Mouse (Mus musculus) MEL (cell line): ENCODE data around the gene Slc35g1. TPM values are rescaled to one million over a fixed set of nuclear protein-coding genes. Genes with fewer than 3 reads are reported as not detected.

Experiments used
- DNase-seq: peaks from one replicate; pipeline ENCODE4 v3.0.0; 2011; ENCODE audit warnings: low read depth, low spot score
- H3K27ac ChIP-seq: 2 replicates; pipeline ENCODE4 v1.5.1; 2012; ENCODE audit warnings: low read depth, mild to moderate bottlenecking, control low read depth, low read length, moderate library complexity; ENCODE audit not compliant: control insufficient read depth
- H3K27me3 ChIP-seq, 2 experiments: fragments of 150-350 bp in 1 of 2; sonication (generic) in 1 of 2; 2 replicates each; pipeline ENCODE4 v1.6.1; 2012; ENCODE audit warnings: low read length in 2 of 2, mild to moderate bottlenecking in 2 of 2, improper control_type of control experiment in 1 of 2, moderate library complexity in 1 of 2; ENCODE audit not compliant: insufficient read depth in 2 of 2, control insufficient read depth in 1 of 2
- H3K36me3 ChIP-seq, 2 experiments: 2 replicates each; pipeline ENCODE4 v1.6.1; 2012 to 2014; ENCODE audit warnings: low read length in 2 of 2, improper control_type of control experiment in 1 of 2, inconsistent platforms in 1 of 2, mild to moderate bottlenecking in 1 of 2; ENCODE audit not compliant: insufficient read depth in 2 of 2, control insufficient read depth in 1 of 2
- H3K4me1 ChIP-seq, 2 experiments: fragments of 150-350 bp in 1 of 2; sonication (generic) in 1 of 2; 2 replicates each; pipeline ENCODE4 v1.6.1; 2012; ENCODE audit warnings: low read length in 2 of 2, improper control_type of control experiment in 1 of 2, mild to moderate bottlenecking in 1 of 2; ENCODE audit not compliant: insufficient read depth in 2 of 2, control insufficient read depth in 1 of 2
- H3K4me3 ChIP-seq, 2 experiments: fragments of 150-350 bp in 1 of 2; sonication (generic) in 1 of 2; 2 replicates each; pipeline ENCODE4 v1.5.1; 2012; ENCODE audit warnings: low read depth in 2 of 2, low read length in 2 of 2, mild to moderate bottlenecking in 2 of 2, moderate library complexity in 2 of 2, control low read depth in 1 of 2, improper control_type of control experiment in 1 of 2; ENCODE audit not compliant: control insufficient read depth in 1 of 2, insufficient read depth in 1 of 2
- H3K79me2 ChIP-seq: 2 replicates; pipeline ENCODE4 v1.6.1; 2012; ENCODE audit warnings: mild to moderate bottlenecking, low read length, moderate library complexity; ENCODE audit not compliant: control insufficient read depth, poor library complexity, insufficient read depth
- H3K9ac ChIP-seq: 2 replicates; pipeline ENCODE4 v1.6.1; 2012; ENCODE audit warnings: low read depth, mild to moderate bottlenecking, control low read depth, low read length, moderate library complexity; ENCODE audit not compliant: control insufficient read depth, poor library complexity, severe bottlenecking
- H3K9me3 ChIP-seq: fragments of 150-350 bp; sonication (generic); replicated peaks from 2 replicates; pipeline ENCODE4 v1.6.1; 2012; ENCODE audit warnings: mild to moderate bottlenecking, low read length, improper control_type of control experiment, moderate library complexity; ENCODE audit not compliant: insufficient read depth
- BHLHE40 ChIP-seq: IDR thresholded peaks from 2 replicates; pipeline ENCODE4 v1.6.1; 2012; ENCODE audit warnings: low read depth, mild to moderate bottlenecking, inconsistent platforms, low read length, improper control_type of control experiment, borderline replicate concordance
- CHD1 ChIP-seq: IDR thresholded peaks from 2 replicates; pipeline ENCODE4 v1.6.1; 2012; ENCODE audit warnings: low read depth, mild to moderate bottlenecking, inconsistent platforms, low read length, improper control_type of control experiment
- ELF1 ChIP-seq: IDR thresholded peaks from 2 replicates; pipeline ENCODE4 v1.6.1; 2014; ENCODE audit warnings: low read depth, mild to moderate bottlenecking, inconsistent platforms, low read length, improper control_type of control experiment, moderate library complexity
- GATA1 ChIP-seq: IDR thresholded peaks from 2 replicates; pipeline ENCODE4 v1.6.1; 2011; ENCODE audit warnings: low read depth, low read length, improper control_type of control experiment
- HCFC1 ChIP-seq: IDR thresholded peaks from 2 replicates; pipeline ENCODE4 v1.6.1; 2012; ENCODE audit warnings: low read depth, mild to moderate bottlenecking, inconsistent platforms, low read length, improper control_type of control experiment, moderate library complexity
- KAT2A ChIP-seq: conservative IDR thresholded peaks from 2 replicates; pipeline ENCODE4 v1.6.1; 2012; ENCODE audit warnings: low read depth, low read length, improper control_type of control experiment, inconsistent platforms
- MEF2A ChIP-seq: IDR thresholded peaks from 2 replicates; pipeline ENCODE4 v1.6.1; 2014; ENCODE audit warnings: low read depth, mild to moderate bottlenecking, inconsistent platforms, low read length, improper control_type of control experiment; ENCODE audit not compliant: poor library complexity, insufficient replicate concordance, severe bottlenecking; ENCODE audit errors: extremely low read depth
- MXI1 ChIP-seq: IDR thresholded peaks from 2 replicates; pipeline ENCODE4 v1.6.1; 2011; ENCODE audit warnings: mild to moderate bottlenecking, low read depth, low read length, improper control_type of control experiment
- MYB ChIP-seq: IDR thresholded peaks from 2 replicates; pipeline ENCODE4 v1.6.1; 2011; ENCODE audit warnings: mild to moderate bottlenecking, low read depth, low read length, improper control_type of control experiment
- MYC ChIP-seq: IDR thresholded peaks from 2 replicates; pipeline ENCODE4 v1.6.1; 2011; ENCODE audit warnings: low read depth, mild to moderate bottlenecking, low read length, improper control_type of control experiment, moderate library complexity
- POLR2A ChIP-seq, 2 experiments: IDR thresholded peaks; 2 replicates each; pipeline ENCODE4 v1.6.1; 2011 to 2012; ENCODE audit warnings: low read length in 2 of 2, mild to moderate bottlenecking in 2 of 2, control low read depth in 1 of 2, improper control_type of control experiment in 1 of 2, low read depth in 1 of 2, moderate library complexity in 1 of 2; ENCODE audit not compliant: control insufficient read depth in 1 of 2, insufficient read depth in 1 of 2, poor library complexity in 1 of 2
- RAD21 ChIP-seq: IDR thresholded peaks from 2 replicates; pipeline ENCODE4 v1.6.1; 2011; ENCODE audit warnings: mild to moderate bottlenecking, low read depth, low read length, improper control_type of control experiment
- RCOR1 ChIP-seq: IDR thresholded peaks from 2 replicates; pipeline ENCODE4 v1.6.1; 2012; ENCODE audit warnings: low read depth, mild to moderate bottlenecking, inconsistent platforms, low read length, improper control_type of control experiment
- SMC3 ChIP-seq: IDR thresholded peaks from 2 replicates; pipeline ENCODE4 v1.6.1; 2011; ENCODE audit warnings: low read depth, low read length, improper control_type of control experiment
- TAL1 ChIP-seq: IDR thresholded peaks from 2 replicates; pipeline ENCODE4 v1.6.1; 2012; ENCODE audit warnings: mild to moderate bottlenecking, inconsistent platforms, low read length, moderate library complexity, mixed read lengths
- TCF12 ChIP-seq: IDR thresholded peaks from 2 replicates; pipeline ENCODE4 v1.6.1; 2014; ENCODE audit warnings: low read depth, mild to moderate bottlenecking, inconsistent platforms, low read length, improper control_type of control experiment, moderate library complexity
- ZC3H11A ChIP-seq: IDR thresholded peaks from 2 replicates; pipeline ENCODE4 v1.6.1; 2012; ENCODE audit warnings: low read depth, mild to moderate bottlenecking, inconsistent platforms, low read length, improper control_type of control experiment
- ZMIZ1 ChIP-seq: IDR thresholded peaks from 2 replicates; pipeline ENCODE4 v1.6.1; 2012; ENCODE audit warnings: low read depth, mild to moderate bottlenecking, inconsistent platforms, low read length, improper control_type of control experiment, moderate library complexity
- ZNF384 ChIP-seq: IDR thresholded peaks from 2 replicates; pipeline ENCODE4 v1.6.1; 2012; ENCODE audit warnings: low read depth, mild to moderate bottlenecking, inconsistent platforms, low read length, improper control_type of control experiment
- polyA plus RNA-seq, 2 experiments: library from polyadenylated mRNA; stranded (reverse) in 1 of 2; unstranded in 1 of 2; fragments of >175 nt in 1 of 2; fragments of >200 nt in 1 of 2; gene quantifications; 2 replicates each; pipeline versions ENCODE4 v1.2.1 to v1.2.4; 2012; ENCODE audit warnings: low replicate concordance in 2 of 2, low read depth in 1 of 2; ENCODE audit not compliant: insufficient read length in 2 of 2, insufficient read depth in 1 of 2, missing spikeins in 1 of 2
- total RNA-seq: library from RNA; depleted of rRNA; stranded (reverse); fragments of 300-350 nt; gene quantifications from 2 replicates; pipeline ENCODE4 v1.2.3, GENCODE M21; 2012

The Slc35g1 gene
- total and polyA plus RNA-seq, 3 experiments: 15.7 to 19.0 TPM; not detected in 1

GRCm38 (mm10) chr19:38413861-38414260 is 18.1 kb downstream of the Slc35g1 start:
- H3K4me1 ChIP-seq: peaks cover 0 to 7% of the 10 kb centered on the region in 2 experiments; a peak in 3 of 4 replicates
- H3K79me2 ChIP-seq: no peaks in the 10 kb centered on the region
- no peak overlapping the region for H3K4me3 ChIP-seq
- peaks cover 1 to 8% of the 10 kb centered on the region in 2 experiments; a peak in 2 of 4 replicates for H3K36me3 ChIP-seq
- no peak overlapping the region for H3K27ac ChIP-seq
- TF ChIP-seq POLR2A (IDR thresholded peaks at IDR 0.05; ENCODE audit: control insufficient read depth in 1 of 2, insufficient read depth in 1 of 2, low read depth in 1 of 2, low read length in 2 of 2, poor library complexity in 1 of 2) (no peak), ZC3H11A (no peak), MYC (no peak), ELF1 (no peak), GATA1 (no peak), CHD1 (no peak), MXI1 (no peak), TCF12 (no peak), TAL1 (no peak), BHLHE40 (no peak)
- H3K27me3 ChIP-seq: no peaks in the 10 kb centered on the region
- H3K9ac ChIP-seq: no peak overlapping the region
- H3K9me3 ChIP-seq: no peaks in the 10 kb centered on the region
- DNase-seq: no peak

DNA sequence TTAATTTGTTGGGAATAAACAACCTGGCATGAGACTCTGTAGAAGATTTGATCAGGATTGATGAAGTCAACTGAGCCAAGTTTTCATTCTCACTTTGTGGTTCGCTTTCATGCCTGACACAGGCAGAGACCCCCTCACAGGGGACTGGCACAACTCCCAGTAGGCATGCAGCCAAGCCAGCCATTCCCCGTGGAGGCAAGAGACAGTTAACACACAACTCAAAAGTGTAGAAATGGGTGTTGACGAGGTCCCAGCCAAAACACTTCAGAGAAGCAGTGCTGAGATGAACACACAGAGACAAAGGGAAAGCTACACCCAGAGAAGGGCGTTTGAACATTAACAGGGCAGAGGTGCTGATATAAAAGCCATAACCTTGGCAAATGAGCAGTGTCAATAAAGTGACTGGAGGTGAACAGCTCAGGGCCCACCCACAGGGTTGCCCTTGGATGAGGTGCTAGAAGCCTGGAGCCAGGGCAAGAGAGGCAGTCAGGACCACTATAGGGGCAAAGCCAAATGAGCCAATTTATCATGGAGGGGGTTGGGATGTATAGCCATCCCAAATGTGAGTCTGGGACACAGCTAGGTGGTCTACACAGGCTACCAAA is 23.1 kb downstream of the Slc35g1 start:
- Histone ChIP-seq H3K27ac (no peak overlapping the region), H3K9me3 (no peaks in the 10 kb centered on the region), H3K9ac (no peak overlapping the region), H3K79me2 (no peaks in the 10 kb centered on the region), H3K36me3 (no peaks in the 10 kb centered on the region), H3K4me1 (no peaks in the 10 kb centered on the region), H3K27me3 (no peaks in the 10 kb centered on the region), H3K4me3 (no peak overlapping the region)
- TF ChIP-seq RAD21 (no peak), KAT2A (no peak), RCOR1 (no peak), ZNF384 (no peak), MXI1 (no peak), SMC3 (no peak)
- DNase-seq: no peak

GRCm38 (mm10) chr19:38420751-38421295 is 25.0 kb downstream of the Slc35g1 start:
- Histone ChIP-seq H3K9ac (no peak overlapping the region), H3K4me1 (no peaks in the 10 kb centered on the region), H3K79me2 (no peaks in the 10 kb centered on the region), H3K27me3 (no peaks in the 10 kb centered on the region), H3K36me3 (no peaks in the 10 kb centered on the region), H3K27ac (no peak overlapping the region), H3K9me3 (no peaks in the 10 kb centered on the region), H3K4me3 (no peak overlapping the region)
- DNase-seq: no peak
- TF ChIP-seq MYB (no peak), MEF2A (no peak), HCFC1 (no peak), POLR2A (IDR thresholded peaks at IDR 0.05; ENCODE audit: control insufficient read depth in 1 of 2, insufficient read depth in 1 of 2, low read depth in 1 of 2, low read length in 2 of 2, poor library complexity in 1 of 2) (no peak), ZMIZ1 (no peak)
